Mouse (Mus musculus): Measurements from ENCODE around the gene Gatd1.
"Not testable (repeated sequence)": the region's sequence is repeated elsewhere in the genome, so short reads cannot be mapped to it uniquely, and the experiment has no call there.

The Gatd1 gene

GRCm38 (mm10) chr7:141426948-141427730, 13.2 kb upstream of the Gatd1 start:
- DNase-seq: no peak

GRCm38 (mm10) chr7:141423811-141424210, 9.9 kb upstream of the Gatd1 start:
- DNase-seq: no peak

- DNase-seq: no peak
These were observed 6.2 kb upstream of the Gatd1 start for GRCm38 (mm10) chr7:141420030-141420702.

- peak; percentile 42 for DNase-seq
These were observed 5.0 kb upstream of the Gatd1 start for GRCm38 (mm10) chr7:141418970-141419369.

- DNase-seq: no peak
These were observed 4.1 kb upstream of the Gatd1 start for GRCm38 (mm10) chr7:141417731-141418681.

- no peak for DNase-seq
These were observed 2.4 kb upstream of the Gatd1 start for GRCm38 (mm10) chr7:141416144-141416841.

GRCm38 (mm10) chr7:141413331-141413730, 605 bp downstream of the Gatd1 start:
- DNase-seq: peak; percentile 44

- DNase-seq: no peak
These were observed 2.3 kb downstream of the Gatd1 start for GRCm38 (mm10) chr7:141411667-141412066.

GRCm38 (mm10) chr7:141410631-141411030, 3.3 kb downstream of the Gatd1 start:
- DNase-seq: peak; percentile 38

- DNase-seq: peak; percentile 96
These were observed 5.1 kb downstream of the Gatd1 start for GRCm38 (mm10) chr7:141408833-141409232.

- DNase-seq: not testable (repeated sequence)
These were observed 6.3 kb downstream of the Gatd1 start for GRCm38 (mm10) chr7:141407670-141408069.

- DNase-seq: no peak
These were observed 8.5 kb downstream of the Gatd1 start for GRCm38 (mm10) chr7:141405466-141405865.

GRCm38 (mm10) chr7:141403305-141403704, 10.6 kb downstream of the Gatd1 start:
- DNase-seq: peak; percentile 41

GRCm38 (mm10) chr7:141395348-141395747, 18.6 kb downstream of the Gatd1 start:
- no peak for DNase-seq

- peak; percentile 53 for DNase-seq
These were observed 19.2 kb downstream of the Gatd1 start for GRCm38 (mm10) chr7:141394771-141395170.

- DNase-seq: no peak
These were observed 19.8 kb downstream of the Gatd1 start for GRCm38 (mm10) chr7:141394158-141394557.

- no peak for DNase-seq
These were observed 21.2 kb downstream of the Gatd1 start for GRCm38 (mm10) chr7:141392552-141393222.

- peak; percentile 94 for DNase-seq
These were observed 22.0 kb downstream of the Gatd1 start, which contains the start of gene Taldo1 for GRCm38 (mm10) chr7:141391625-141392551. Taldo1 (plus strand) TSS chr7:141392199.

- DNase-seq: no peak
These were observed 23.3 kb downstream of the Gatd1 start for GRCm38 (mm10) chr7:141390326-141391259.
